Mouse (Mus musculus) T-cell, adult 2 months (primary cell): ENCODE data around the gene A030005K14Rik.

ENCODE experiments used
- DNase-seq: peaks from one replicate; pipeline ENCODE4 v3.0.0; 2022; ENCODE audit warnings: low spot score

A030005K14Rik gene

GRCm38 (mm10) chr1:83036892-83037667 lies 22.1 kb downstream of the A030005K14Rik start:
- DNase-seq: no peak

GRCm38 (mm10) chr1:83034509-83034908 lies 24.7 kb downstream of the A030005K14Rik start:
- no peak for DNase-seq

- DNase-seq: no peak
These were observed 26.7 kb downstream of the A030005K14Rik start for GRCm38 (mm10) chr1:83032508-83032907.

GRCm38 (mm10) chr1:83031950-83032349 lies 27.2 kb downstream of the A030005K14Rik start:
- DNase-seq: no peak

- DNase-seq: no peak
These were observed 42.6 kb downstream of the A030005K14Rik start for GRCm38 (mm10) chr1:83016556-83016955.

GRCm38 (mm10) chr1:83015329-83015879 lies 43.8 kb downstream of the A030005K14Rik start:
- DNase-seq: no peak

GRCm38 (mm10) chr1:83014477-83014876 lies 44.7 kb downstream of the A030005K14Rik start:
- no peak for DNase-seq
